Mouse (Mus musculus) myocyte (in vitro differentiated cells): ENCODE data around the gene BC061212.
"Not testable (repeated sequence)": the region's sequence is repeated elsewhere in the genome, so short reads cannot be mapped to it uniquely, and the experiment has no call there.

Experiments
- CEBPB ChIP-seq: IDR thresholded peaks from 2 replicates; pipeline ENCODE4 v1.6.1; 2011; ENCODE audit warnings: mild to moderate bottlenecking, moderate library complexity; ENCODE audit not compliant: poor library complexity, insufficient read depth, severe bottlenecking
- E2F4 ChIP-seq: IDR thresholded peaks from one replicate; pipeline ENCODE4 v1.6.1; 2011; ENCODE audit warnings: mild to moderate bottlenecking, control low read depth, moderate library complexity; ENCODE audit not compliant: insufficient read depth
- MAX ChIP-seq: IDR thresholded peaks from one replicate; pipeline ENCODE4 v1.6.1; 2011; ENCODE audit warnings: low read depth, mild to moderate bottlenecking, control low read depth
- MYOD1 ChIP-seq, 3 experiments: IDR thresholded peaks; one replicate each; pipeline ENCODE4 v1.6.1; 2011; ENCODE audit warnings: control low read depth in 2 of 3, low read depth in 2 of 3, mild to moderate bottlenecking in 2 of 3, moderate library complexity in 1 of 3; ENCODE audit not compliant: insufficient read length in 2 of 3, control insufficient read depth in 1 of 3
- MYOG ChIP-seq, 3 experiments: IDR thresholded peaks; one replicate each; pipeline ENCODE4 v1.6.1; 2011; ENCODE audit warnings: control low read depth in 2 of 3, low read depth in 2 of 3, mild to moderate bottlenecking in 2 of 3; ENCODE audit not compliant: insufficient read length in 2 of 3, control insufficient read depth in 1 of 3, insufficient read depth in 1 of 3
- POLR2A ChIP-seq: IDR thresholded peaks from one replicate; pipeline ENCODE4 v1.6.1; 2011; ENCODE audit warnings: low read depth, mild to moderate bottlenecking, control low read depth, moderate library complexity; ENCODE audit not compliant: insufficient read length
- POLR2AphosphoS2 ChIP-seq: IDR thresholded peaks from one replicate; pipeline ENCODE4 v1.6.1; 2011; ENCODE audit warnings: low read depth, control low read depth; ENCODE audit not compliant: insufficient read length
- REST ChIP-seq: IDR thresholded peaks from one replicate; pipeline ENCODE4 v1.6.1; 2011; ENCODE audit warnings: mild to moderate bottlenecking, control low read depth, moderate library complexity; ENCODE audit not compliant: insufficient read depth, insufficient read length
- SRF ChIP-seq: IDR thresholded peaks from one replicate; pipeline ENCODE4 v1.6.1; 2011; ENCODE audit warnings: low read depth; ENCODE audit not compliant: control insufficient read depth, insufficient read length
- TCF12 ChIP-seq: IDR thresholded peaks from one replicate; pipeline ENCODE4 v1.6.1; 2011; ENCODE audit warnings: mild to moderate bottlenecking, control low read depth; ENCODE audit not compliant: poor library complexity, insufficient read depth, severe bottlenecking
- TCF3 ChIP-seq: IDR thresholded peaks from one replicate; pipeline ENCODE4 v1.6.1; 2011; ENCODE audit warnings: low read depth, control low read depth; ENCODE audit not compliant: insufficient read length
- USF1 ChIP-seq: IDR thresholded peaks from one replicate; pipeline ENCODE4 v1.6.1; 2011; ENCODE audit warnings: low read depth, mild to moderate bottlenecking, control low read depth, moderate library complexity

GRCm38 (mm10) chr5:94076085-94076484 is 5.7 kb upstream of the BC061212 start, which contains the start of gene Gm6351:
- not testable (repeated sequence) for TF ChIP-seq CEBPB; E2F4; POLR2A; USF1; MAX; MYOG (IDR thresholded peaks at IDR 0.05; ENCODE audit: control insufficient read depth in 1 of 3, insufficient read depth in 1 of 3, insufficient read length in 2 of 3, low read depth in 2 of 3); MYOD1 (IDR thresholded peaks at IDR 0.05; ENCODE audit: control insufficient read depth in 1 of 3, insufficient read length in 2 of 3, low read depth in 2 of 3); TCF12; REST; POLR2AphosphoS2; SRF; TCF3
